Comparison of ENCODE assay signal across 9 mouse cellular contexts in genomic region chr7:123205261-123205660, GRCm38 (mm10). TPM values are rescaled to one million over a fixed set of nuclear protein-coding genes. Genes with fewer than 3 reads are reported as not detected.
DNase-seq lines count a peak whose midpoint lies in the region; ATAC-seq lines count a peak whose summit lies in the region.
"Had no signal": no experiment of that assay in that cellular context is flagged by ENCODE, and none has a peak within 500 bp of the region (broad histone marks: within the 10 kb centered on the region; RNA-seq: fewer than 3 reads in every experiment).

No protein-coding gene starts in this region.

- no peak for ATAC-seq in hindbrain, embryonic 12.5 days (ENCODE audit: low FRiP score)

- H3K4me1 ChIP-seq in hindbrain, embryonic 10.5 days (replicated peaks): peaks cover 2% of the 10 kb centered on the region; the same call in 1 of the 2 replicates
- no peaks in the 10 kb centered on the region for H3K4me1 ChIP-seq in hindbrain, embryonic 12.5 days
- H3K4me1 ChIP-seq: midbrain, embryonic 12.5 days had no signal

- H3K27me3 ChIP-seq in hindbrain, embryonic 10.5 days (ENCODE audit: insufficient read depth, poor library complexity, severe bottlenecking): no peaks in the 10 kb centered on the region
- no peaks in the 10 kb centered on the region for H3K27me3 ChIP-seq in hindbrain, embryonic 12.5 days
- H3K27me3 ChIP-seq: midbrain, embryonic 12.5 days had no signal

- H3K36me3 ChIP-seq in hindbrain, embryonic 10.5 days: no peaks in the 10 kb centered on the region
- H3K36me3 ChIP-seq in hindbrain, embryonic 12.5 days: no peaks in the 10 kb centered on the region
- H3K36me3 ChIP-seq: midbrain, embryonic 12.5 days had no signal

- H3K27ac ChIP-seq in hindbrain, embryonic 10.5 days: no peak overlapping the region
- no peak overlapping the region for H3K27ac ChIP-seq in hindbrain, embryonic 12.5 days
- H3K27ac ChIP-seq: midbrain, embryonic 12.5 days had no signal

- H3K4me3 ChIP-seq in hindbrain, embryonic 10.5 days: no peak overlapping the region
- H3K4me3 ChIP-seq in hindbrain, embryonic 12.5 days: no peak overlapping the region
- H3K4me3 ChIP-seq: midbrain, embryonic 12.5 days had no signal

- WGBS in hindbrain, embryonic 10.5 days: 34% methylated on average over 14 of the region's 14 CpGs
- 40% methylated on average over 14 of the region's 14 CpGs for WGBS in hindbrain, embryonic 12.5 days

- H3K9ac ChIP-seq in hindbrain, embryonic 12.5 days: no peak overlapping the region
- H3K9ac ChIP-seq: midbrain, embryonic 12.5 days had no signal

- DNase-seq in hindbrain, embryonic 10.5 days (ENCODE audit: low spot score): peak; percentile 54
- peak; percentile 75 for DNase-seq in CD4-positive, CD25-positive, alpha-beta regulatory T cell, adult 2 months (ENCODE audit: low read depth, low spot score)
- DNase-seq in adrenal gland, postnatal 10 days: peak; percentile 65
- DNase-seq in embryo, embryonic 9.5 days (ENCODE audit: extremely low spot score): peak; percentile 54
- peak; percentile 79 to 83 for DNase-seq in kidney, postnatal 4 days
- DNase-seq in lung, postnatal 25 days (ENCODE audit: low spot score): peak; percentile 9
- DNase-seq in spleen, postnatal 4 days (ENCODE audit: low spot score in 2 of 2): peak; percentile 30 to 80

- no peak overlapping the region for H3K4me2 ChIP-seq in hindbrain, embryonic 12.5 days (replicated peaks)
- H3K4me2 ChIP-seq: midbrain, embryonic 12.5 days had no signal

- no peaks in the 10 kb centered on the region for H3K9me3 ChIP-seq in hindbrain, embryonic 10.5 days
- H3K9me3 ChIP-seq in hindbrain, embryonic 12.5 days (replicated peaks): no peaks in the 10 kb centered on the region
- H3K9me3 ChIP-seq: midbrain, embryonic 12.5 days had no signal

RNA-seq across cellular contexts. Expression of gene Slc5a11, which starts 9.3 kb away (rescaled TPM):
- 0.08 and 0.34 TPM in 2 replicates for polyA plus RNA-seq in hindbrain, embryonic 10.5 days (2016; fragmentation: Nextera tagmentation; extraction: Ambion mirVana)
- polyA plus RNA-seq in hindbrain, embryonic 12.5 days (2016; fragmentation: Nextera tagmentation; extraction: Ambion mirVana): not detected in 2 replicates
- not detected for total RNA-seq in adrenal gland, postnatal 10 days (2021)

Comparison
In these comparisons a context has a peak if more than half of its experiments do, and no peak if none do; other contexts are left out.
1. DNase-seq: peak in every context shown above with its lines; median percentile 81 in kidney, postnatal 4 days; 75 in CD4-positive, CD25-positive, alpha-beta regulatory T cell, adult 2 months; 65 in adrenal gland, postnatal 10 days; 55 in spleen, postnatal 4 days; 54 in hindbrain, embryonic 10.5 days; 54 in embryo, embryonic 9.5 days; 9 in lung, postnatal 25 days.